Mouse (Mus musculus): ENCODE data around the gene Chpf.

Chpf gene

DNA sequence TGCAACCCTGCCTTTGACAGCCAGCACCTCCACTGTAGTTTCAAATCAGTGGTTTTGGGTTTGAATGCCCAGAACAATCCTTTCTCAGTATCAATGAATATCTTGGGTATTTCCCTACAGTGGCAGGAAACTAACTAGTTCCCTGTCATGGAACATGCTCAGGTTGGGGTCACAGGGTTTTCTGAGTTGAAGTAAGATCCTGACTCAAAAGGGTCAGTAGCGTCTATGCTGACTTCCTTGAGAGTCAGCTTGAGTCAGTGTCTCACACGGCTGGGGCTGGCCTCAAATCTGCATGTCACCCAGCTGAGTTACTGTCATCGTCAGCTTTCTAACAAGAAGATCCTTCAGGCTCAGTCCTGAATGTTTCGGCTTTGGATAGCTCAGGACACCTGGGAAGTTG is 19.8 kb upstream of the Chpf start:
- DNase-seq (ENCODE audit: low spot score) = no peak

DNA sequence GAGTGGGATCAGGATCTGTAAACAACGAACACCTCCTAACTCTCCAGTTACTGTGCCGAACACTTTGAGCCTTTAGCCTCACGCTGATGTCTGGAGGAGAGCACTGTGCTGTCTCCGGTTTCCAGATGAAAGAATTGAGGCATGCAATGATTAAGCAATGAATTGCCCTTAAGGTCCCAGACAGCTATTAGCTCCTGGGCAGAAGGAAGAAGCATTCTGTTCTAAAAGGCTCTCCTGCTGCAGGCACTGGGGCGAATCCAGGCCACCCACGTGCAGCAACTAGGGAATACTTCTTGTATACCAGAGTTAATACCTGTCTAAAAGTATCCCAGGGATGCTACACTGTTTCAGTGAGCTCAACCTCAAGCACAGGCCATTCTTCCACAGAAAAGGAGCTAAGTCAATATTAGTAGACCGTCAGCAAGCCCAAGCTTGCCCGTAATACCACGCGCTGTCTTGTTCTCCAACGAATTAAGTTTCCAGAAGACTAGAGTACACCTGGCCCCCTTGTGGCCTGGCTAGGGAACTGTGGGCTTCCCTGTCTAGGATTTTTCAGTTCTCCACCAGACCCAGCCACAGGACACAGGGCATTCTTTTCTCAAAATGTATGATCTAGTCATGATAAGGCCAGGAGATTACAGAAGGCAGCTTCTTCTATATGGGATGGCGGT is 15.9 kb upstream of the Chpf start:
- DNase-seq (ENCODE audit: low spot score) = no peak

GRCm38 (mm10) chr1:75492579-75493170 is 13.6 kb upstream of the Chpf start:
- no peak for DNase-seq (ENCODE audit: low spot score)

GRCm38 (mm10) chr1:75490785-75491551 is 11.9 kb upstream of the Chpf start:
- DNase-seq (ENCODE audit: low spot score) = no peak

GRCm38 (mm10) chr1:75487405-75488161 is 8.5 kb upstream of the Chpf start:
- DNase-seq (ENCODE audit: low spot score) = peak; percentile 53

DNA sequence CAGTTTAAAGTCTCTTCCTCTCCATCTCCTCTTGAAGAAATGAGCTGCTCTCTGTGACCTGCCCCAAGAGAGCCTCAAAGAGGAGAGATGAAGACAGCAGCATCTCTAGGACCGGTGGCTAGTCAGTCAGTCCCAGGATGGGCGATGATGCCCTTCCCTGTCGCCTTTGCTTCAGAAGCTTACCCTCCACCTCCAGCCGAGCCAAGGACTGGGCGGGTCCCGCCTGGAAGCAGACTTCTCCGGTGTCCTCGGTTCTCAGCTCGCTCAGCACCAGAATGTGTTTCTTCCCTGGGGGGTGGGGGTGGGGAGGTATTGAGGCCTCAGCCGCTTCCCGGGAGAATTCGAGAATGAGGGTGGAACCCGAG is 7.9 kb upstream of the Chpf start:
- DNase-seq (ENCODE audit: low spot score) = no peak

GRCm38 (mm10) chr1:75486561-75486960 is 7.5 kb upstream of the Chpf start:
- no peak for DNase-seq (ENCODE audit: low spot score)

DNA sequence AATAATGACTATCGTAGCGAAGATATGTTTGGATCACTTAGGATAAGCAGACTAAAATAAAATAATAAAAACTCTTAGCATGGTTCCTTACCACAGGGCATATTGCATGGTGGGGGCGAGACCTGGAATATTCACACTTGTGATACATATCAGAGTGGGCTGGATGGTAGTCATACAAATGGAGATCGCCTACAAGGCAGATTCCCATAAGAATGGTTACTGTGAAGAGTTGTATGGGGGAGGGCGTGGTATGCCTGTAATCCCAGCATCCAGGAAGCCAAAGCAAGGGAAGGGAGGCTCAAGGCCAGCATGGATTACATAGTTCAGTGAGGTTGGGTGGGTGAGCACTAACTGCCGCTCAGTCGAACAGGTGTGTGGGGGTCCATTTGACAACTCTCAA is 1.6 kb upstream of the Chpf start:
- DNase-seq (ENCODE audit: low spot score) = no peak

DNA sequence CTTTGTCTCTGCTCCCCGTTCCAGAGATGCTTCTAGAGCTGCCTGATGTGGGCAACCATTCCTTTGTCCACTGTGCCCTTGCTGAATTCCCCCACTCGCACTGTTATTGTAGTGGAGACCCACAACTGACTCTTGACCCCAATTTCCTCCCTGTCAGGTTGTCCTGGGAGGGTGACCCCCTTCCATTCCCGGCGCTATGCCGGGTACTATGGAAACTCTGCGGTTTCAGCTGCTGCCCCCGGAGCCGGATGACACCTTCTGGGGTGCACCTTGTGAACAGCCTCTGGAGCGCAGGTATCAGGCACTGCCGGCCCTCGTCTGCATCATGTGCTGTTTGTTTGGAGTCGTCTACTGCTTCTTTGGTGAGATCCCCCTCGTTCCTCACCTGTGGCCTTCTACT is 929 bp upstream of the Chpf start:
- DNase-seq (ENCODE audit: low spot score) = no peak

- DNase-seq (ENCODE audit: low spot score) = no peak
Observed at GRCm38 (mm10) chr1:75479635-75479989, 505 bp upstream of the Chpf start.

DNA sequence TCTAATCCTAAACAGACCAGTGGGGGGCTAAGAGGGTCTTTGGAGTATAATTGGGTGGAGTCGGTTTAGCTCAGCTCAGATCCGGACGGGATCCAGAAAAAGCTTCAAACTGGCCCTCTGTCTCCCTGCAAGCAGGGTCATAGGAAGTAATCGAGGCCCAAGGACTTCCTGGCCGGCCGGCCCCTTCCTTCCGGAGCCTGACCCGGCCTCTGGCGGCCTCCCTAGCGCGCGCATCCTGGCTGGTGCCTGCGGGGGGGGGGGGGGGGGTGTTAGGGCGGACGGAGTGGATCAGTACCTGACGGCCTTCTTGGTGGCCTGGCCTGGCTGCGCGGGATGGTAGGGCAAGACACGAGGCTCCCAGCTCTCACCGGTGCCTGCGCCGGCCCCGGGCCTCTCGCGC is 610 bp downstream of the Chpf start:
- no peak for DNase-seq (ENCODE audit: low spot score)

DNA sequence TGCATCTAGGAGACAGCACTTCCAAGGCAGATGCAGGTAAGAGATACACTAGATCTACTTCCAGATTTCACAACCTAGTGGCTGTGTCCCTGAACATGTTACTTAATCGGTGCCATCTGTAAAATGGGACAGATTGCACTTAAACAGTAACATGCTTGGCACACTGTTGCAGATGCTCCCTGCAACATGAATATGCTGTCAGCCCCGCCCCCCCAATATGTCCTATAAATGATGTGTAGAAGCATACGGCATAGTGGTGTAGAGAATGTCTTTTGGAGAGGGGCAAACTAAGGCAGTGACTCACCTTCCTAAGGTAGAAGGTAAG is 1.2 kb downstream of the Chpf start:
- no peak for DNase-seq (ENCODE audit: low spot score)

- peak; percentile 76 for DNase-seq (ENCODE audit: low spot score)
Observed at GRCm38 (mm10) chr1:75477264-75477965, 1.7 kb downstream of the Chpf start.

GRCm38 (mm10) chr1:75476441-75476840 is 2.7 kb downstream of the Chpf start:
- no peak for DNase-seq (ENCODE audit: low spot score)

- no peak for DNase-seq (ENCODE audit: low spot score)
Observed at GRCm38 (mm10) chr1:75469287-75469825, 9.8 kb downstream of the Chpf start.

DNA sequence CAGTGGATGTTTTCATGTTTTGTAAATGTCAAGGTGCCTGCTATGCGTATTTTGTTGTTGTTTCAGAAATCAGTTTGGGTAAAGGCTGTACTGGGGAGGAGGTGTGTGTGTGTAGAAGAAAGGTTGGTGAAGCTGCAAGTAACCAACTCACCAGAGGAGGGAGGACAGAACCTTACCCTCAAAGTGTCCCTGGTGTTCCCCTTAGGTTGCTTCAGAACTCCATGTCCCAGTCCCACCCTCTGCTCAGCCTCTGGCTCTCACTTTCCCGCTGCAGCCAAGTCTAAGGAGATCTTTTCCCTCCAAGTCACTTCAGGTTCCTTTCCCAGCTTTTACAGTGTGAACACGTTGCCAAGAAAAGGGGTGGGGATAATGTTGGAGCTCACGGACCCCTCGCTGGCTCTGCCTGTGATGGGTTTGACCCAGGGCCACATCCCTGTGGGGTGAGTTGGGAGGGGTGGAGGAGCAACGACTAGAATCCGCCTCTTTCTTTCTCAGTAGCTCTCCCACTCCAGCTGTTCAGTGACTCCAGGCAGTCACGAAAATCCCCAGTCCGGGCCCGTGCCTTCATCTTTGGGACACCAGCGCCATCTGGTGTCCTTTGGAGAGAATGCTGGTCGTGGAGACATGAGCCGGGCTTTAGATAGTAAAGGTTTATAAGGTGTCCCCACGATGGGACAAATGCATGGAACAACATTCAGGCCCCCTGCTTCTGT is 11.7 kb downstream of the Chpf start:
- peak; percentile 79 for DNase-seq (ENCODE audit: low spot score)

DNA sequence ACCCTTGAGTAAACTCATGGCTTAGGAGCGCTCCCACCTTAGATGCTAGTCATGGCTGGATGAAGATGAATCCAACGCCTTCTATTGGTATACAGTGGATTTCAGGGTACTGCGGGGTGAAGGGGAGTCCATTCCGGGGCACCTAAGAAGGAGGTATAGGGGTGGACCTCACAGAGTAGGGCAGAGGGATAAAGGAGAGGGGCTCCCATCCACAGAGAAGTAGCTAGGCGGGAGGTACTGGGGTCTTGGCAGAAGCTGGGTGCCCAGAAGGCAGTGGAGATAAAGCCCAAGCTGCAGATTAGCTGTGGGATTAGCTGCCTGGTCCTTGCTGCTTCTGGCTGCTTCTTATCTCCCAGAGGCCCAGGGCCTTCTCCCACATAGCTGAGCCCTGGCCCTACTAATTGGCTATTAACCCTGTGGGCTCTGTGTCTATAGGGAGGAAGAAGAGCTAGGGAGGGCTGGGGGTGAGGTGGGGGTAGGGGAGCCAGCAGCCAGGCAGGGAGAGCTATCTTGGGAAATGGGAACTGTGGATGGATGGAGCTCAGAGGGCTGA is 15.4 kb downstream of the Chpf start:
- DNase-seq (ENCODE audit: low spot score) = no peak

- no peak for DNase-seq (ENCODE audit: low spot score)
Observed at GRCm38 (mm10) chr1:75462636-75463035, 16.5 kb downstream of the Chpf start.

DNA sequence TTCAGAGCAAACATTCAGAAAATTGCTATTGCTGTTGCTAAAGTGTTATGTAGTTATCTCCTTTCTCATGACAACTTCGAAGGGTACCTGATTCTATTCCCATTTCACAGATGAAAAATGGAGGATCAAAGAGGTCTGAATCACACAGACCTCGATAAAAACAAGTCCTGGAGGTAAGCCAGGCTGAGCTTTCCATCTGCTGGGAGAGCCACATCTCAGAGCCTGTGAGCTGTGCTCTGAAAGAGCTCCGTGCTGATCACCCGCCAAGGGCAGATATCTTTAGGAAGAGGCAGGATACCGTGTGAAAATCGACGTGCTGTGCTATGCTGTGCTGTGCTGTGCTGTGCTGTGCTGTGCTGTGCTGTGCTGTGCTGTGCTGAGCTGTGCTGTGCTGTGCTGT is 18.8 kb downstream of the Chpf start:
- no peak for DNase-seq (ENCODE audit: low spot score)

GRCm38 (mm10) chr1:75458789-75459684 is 20.1 kb downstream of the Chpf start:
- DNase-seq (ENCODE audit: low spot score) = no peak
